Mouse (Mus musculus): ENCODE measurements around the gene Kif9. TPM values are rescaled to one million over a fixed set of nuclear protein-coding genes. Genes with fewer than 3 reads are reported as not detected.

The Kif9 gene
- polyA plus RNA-seq (2012; rRNA removed) (0.10 and 0.19 TPM in 2 replicates), polyA plus RNA-seq (2014; fragmentation: Nextera tagmentation; extraction: Ambion mirVana) (0.10 and 0.37 TPM in 2 replicates)

DNA sequence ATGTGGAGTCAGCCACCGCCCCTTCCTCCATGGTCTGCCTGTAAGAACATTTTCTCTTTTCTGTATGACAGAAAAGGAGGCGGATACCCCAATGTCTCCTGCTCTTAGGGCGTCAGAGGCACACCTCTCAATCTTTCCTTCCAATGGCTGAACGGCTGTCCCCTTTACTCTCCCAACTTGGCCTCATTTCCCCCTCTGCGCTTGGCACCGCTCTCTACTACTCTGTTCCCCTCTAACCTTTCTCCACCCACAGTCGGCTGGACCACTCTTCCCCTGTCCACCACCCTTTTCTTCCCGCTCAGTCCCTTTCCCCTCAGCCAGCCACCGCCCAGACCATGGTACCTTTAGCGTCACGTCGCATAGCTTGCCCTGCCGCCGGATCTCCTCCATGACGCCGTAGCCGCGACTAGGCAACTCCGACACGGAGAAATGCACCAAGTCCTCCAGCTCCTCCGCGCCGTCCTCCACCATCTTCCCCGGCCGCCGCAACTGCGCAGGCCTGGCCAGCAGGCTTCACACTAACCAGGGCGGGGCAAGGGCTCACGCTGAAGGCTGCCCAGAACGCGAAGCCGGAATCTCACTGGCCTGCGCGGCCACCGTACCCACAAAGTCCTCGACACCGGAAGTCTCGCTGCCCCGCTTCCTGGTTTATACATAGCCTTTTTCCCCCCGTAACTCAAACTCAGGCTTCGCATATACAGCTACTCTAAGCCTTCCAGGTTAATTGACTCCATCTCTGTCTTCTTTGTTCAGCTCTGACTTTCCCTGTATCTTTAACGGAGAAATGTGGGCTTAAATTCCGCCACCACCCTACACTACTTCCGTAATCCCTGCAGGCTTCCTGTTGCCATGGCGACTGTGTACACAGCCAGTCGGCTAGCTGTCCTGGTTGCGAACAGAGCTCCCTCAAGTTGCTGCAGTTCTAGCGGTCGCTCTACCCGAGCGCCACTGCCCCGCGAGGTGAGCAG lies at the start of gene Kif9, which contains the start of gene Klhl18:
Gene Kif9 (plus strand): TSS at position 835 of the 968 bp plus-strand sequence.
Gene Klhl18 (minus strand): TSS at position 571 of the 968 bp plus-strand sequence.
- H3K9me3 ChIP-seq (ENCODE audit: control insufficient read depth, low read length), result no peaks in the 10 kb centered on the region
- ATAC-seq (ENCODE audit: insufficient read depth) (peak; percentile 98), DNase-seq (ENCODE audit: low read depth in 3 of 3, low spot score in 3 of 3) (peak; percentile 85 to 89 (median 88))
- H3K4me3 ChIP-seq (ENCODE audit: insufficient read depth in 1 of 2, low read depth in 2 of 2, low read length in 2 of 2), result peak within 1 kb of the TSS; percentile 64 to 69
- no peaks in the 10 kb centered on the region for H3K36me3 ChIP-seq (replicated peaks; ENCODE audit: control insufficient read depth, insufficient read depth, low read depth)
- peaks cover 10 to 11% of the 10 kb centered on the region in 2 experiments for H3K4me1 ChIP-seq (replicated peaks; ENCODE audit: control insufficient read depth in 2 of 2, insufficient read depth in 2 of 2, low read length in 1 of 2)
- H3K9ac ChIP-seq (replicated peaks), result peak within 1 kb of the TSS; percentile 85
- H3K27me3 ChIP-seq (ENCODE audit: control insufficient read depth, insufficient read depth, low read length), result no peaks in the 10 kb centered on the region
- TF ChIP-seq EP300 (IDR thresholded peaks at IDR 0.05; ENCODE audit: low read depth) (no peak), CTCF (IDR thresholded peaks at IDR 0.05; ENCODE audit: low read depth) (peak; percentile 32; the same call in 1 of the 2 replicates)
- H3K27ac ChIP-seq, result peak within 1 kb of the TSS; percentile 52
- under 1% methylated on average over 53 of the region's 53 CpGs for WGBS (ENCODE audit: insufficient replicate concordance)
- H3K4me2 ChIP-seq (ENCODE audit: low read depth), result peak within 1 kb of the TSS; percentile 88

DNA sequence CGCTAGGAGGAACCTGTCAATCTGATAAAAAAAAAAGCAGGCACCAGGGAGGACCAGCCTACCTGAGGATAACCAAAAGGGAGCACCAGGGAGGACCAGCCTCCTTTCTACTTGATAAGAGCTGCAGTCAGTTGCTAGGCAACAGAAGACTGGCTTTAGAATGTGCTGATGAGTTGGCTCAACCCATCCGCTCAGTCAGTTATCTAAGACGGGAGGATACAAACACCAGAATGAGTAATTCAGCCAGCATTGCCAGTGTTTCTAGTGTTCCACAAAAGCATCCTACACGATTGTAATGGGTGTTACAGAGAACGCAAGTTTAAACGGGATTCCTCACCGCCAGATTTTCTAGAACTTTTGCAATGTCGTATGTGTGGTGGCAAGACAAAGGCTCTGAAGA lies 45.5 kb upstream of the Kif9 start:
- WGBS (ENCODE audit: insufficient replicate concordance), result 71% methylated on average over 8 of the region's 8 CpGs
- Histone ChIP-seq H3K4me3 (ENCODE audit: insufficient read depth in 1 of 2, low read depth in 2 of 2, low read length in 2 of 2) (no peak overlapping the region), H3K4me2 (ENCODE audit: low read depth) (no peak overlapping the region), H3K27ac (no peak overlapping the region), H3K36me3 (replicated peaks; ENCODE audit: control insufficient read depth, insufficient read depth, low read depth) (no peaks in the 10 kb centered on the region; the same call in 1 of the 2 replicates), H3K4me1 (replicated peaks; ENCODE audit: control insufficient read depth in 2 of 2, insufficient read depth in 2 of 2, low read length in 1 of 2) (no peaks in the 10 kb centered on the region), H3K27me3 (ENCODE audit: control insufficient read depth, insufficient read depth, low read length) (no peaks in the 10 kb centered on the region), H3K9me3 (ENCODE audit: control insufficient read depth, low read length) (no peaks in the 10 kb centered on the region), H3K9ac (replicated peaks) (no peak overlapping the region)
- DNase-seq (ENCODE audit: low read depth in 3 of 3, low spot score in 3 of 3), result no peak
- ATAC-seq (ENCODE audit: insufficient read depth), result no peak
- TF ChIP-seq CTCF (IDR thresholded peaks at IDR 0.05; ENCODE audit: low read depth), result no peak

GRCm38 (mm10) chr9:110433045-110433444 lies 43.7 kb upstream of the Kif9 start:
- no peaks in the 10 kb centered on the region for H3K9me3 ChIP-seq (ENCODE audit: control insufficient read depth, low read length)
- no peak overlapping the region for H3K4me3 ChIP-seq (ENCODE audit: insufficient read depth in 1 of 2, low read depth in 2 of 2, low read length in 2 of 2)
- H3K4me1 ChIP-seq (replicated peaks; ENCODE audit: control insufficient read depth in 2 of 2, insufficient read depth in 2 of 2, low read length in 1 of 2), result no peaks in the 10 kb centered on the region
- no peak overlapping the region for H3K27ac ChIP-seq
- H3K27me3 ChIP-seq (ENCODE audit: control insufficient read depth, insufficient read depth, low read length), result no peaks in the 10 kb centered on the region
- H3K36me3 ChIP-seq (replicated peaks; ENCODE audit: control insufficient read depth, insufficient read depth, low read depth), result no peaks in the 10 kb centered on the region; the same call in 1 of the 2 replicates
- TF ChIP-seq EP300 (IDR thresholded peaks at IDR 0.05; ENCODE audit: low read depth), result no peak
- TF ChIP-seq CTCF (IDR thresholded peaks at IDR 0.05; ENCODE audit: low read depth), result no peak
- no peak overlapping the region for H3K9ac ChIP-seq (replicated peaks)
- no peak overlapping the region for H3K4me2 ChIP-seq (ENCODE audit: low read depth)
- 76% methylated on average over 2 of the region's 2 CpGs for WGBS (ENCODE audit: insufficient replicate concordance)
- ATAC-seq (ENCODE audit: insufficient read depth), result no peak
- DNase-seq (ENCODE audit: low read depth in 3 of 3, low spot score in 3 of 3), result no peak

- H3K4me3 ChIP-seq (ENCODE audit: insufficient read depth in 1 of 2, low read depth in 2 of 2, low read length in 2 of 2), result no peak overlapping the region
- TF ChIP-seq EP300 (IDR thresholded peaks at IDR 0.05; ENCODE audit: low read depth) (no peak), CTCF (IDR thresholded peaks at IDR 0.05; ENCODE audit: low read depth) (no peak)
- no peaks in the 10 kb centered on the region for H3K27me3 ChIP-seq (ENCODE audit: control insufficient read depth, insufficient read depth, low read length)
- ATAC-seq (ENCODE audit: insufficient read depth) (no peak), DNase-seq (ENCODE audit: low read depth in 3 of 3, low spot score in 3 of 3) (no peak)
- no peak overlapping the region for H3K27ac ChIP-seq
- 84% methylated on average over 11 of the region's 11 CpGs for WGBS (ENCODE audit: insufficient replicate concordance)
- H3K4me1 ChIP-seq (replicated peaks; ENCODE audit: control insufficient read depth in 2 of 2, insufficient read depth in 2 of 2, low read length in 1 of 2), result peaks cover 0 to 8% of the 10 kb centered on the region in 2 experiments; a peak in 1 of 4 replicates
- H3K4me2 ChIP-seq (ENCODE audit: low read depth), result no peak overlapping the region
- no peaks in the 10 kb centered on the region for H3K9me3 ChIP-seq (ENCODE audit: control insufficient read depth, low read length)
- no peak overlapping the region for H3K9ac ChIP-seq (replicated peaks)
- H3K36me3 ChIP-seq (replicated peaks; ENCODE audit: control insufficient read depth, insufficient read depth, low read depth), result no peaks in the 10 kb centered on the region; the same call in 1 of the 2 replicates
These were observed 40.7 kb upstream of the Kif9 start for GRCm38 (mm10) chr9:110436041-110436440.

DNA sequence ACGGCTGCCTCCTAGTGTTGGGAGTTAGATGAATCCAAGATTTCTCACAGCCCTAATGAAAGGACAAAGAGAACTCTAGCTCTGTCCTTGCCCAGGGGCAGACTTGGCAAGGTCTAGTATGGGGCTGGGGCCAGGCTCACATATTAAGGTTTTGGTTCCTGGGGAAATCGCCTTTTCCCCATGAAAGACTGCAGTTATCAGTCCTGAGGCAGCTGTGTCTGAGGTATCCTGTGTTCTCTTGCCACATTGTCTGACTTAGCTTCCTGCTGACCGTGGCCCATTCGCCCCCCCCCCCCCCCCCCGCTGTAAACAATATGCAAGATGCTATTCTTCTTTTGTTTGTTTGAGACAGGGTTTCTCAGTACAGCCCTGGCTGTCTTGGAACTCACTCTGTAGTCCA lies 36.7 kb upstream of the Kif9 start:
- H3K4me2 ChIP-seq (ENCODE audit: low read depth), result no peak overlapping the region
- H3K27ac ChIP-seq, result no peak overlapping the region
- no peak for DNase-seq (ENCODE audit: low read depth in 3 of 3, low spot score in 3 of 3)
- H3K4me3 ChIP-seq (ENCODE audit: insufficient read depth in 1 of 2, low read depth in 2 of 2, low read length in 2 of 2), result no peak overlapping the region
- H3K27me3 ChIP-seq (ENCODE audit: control insufficient read depth, insufficient read depth, low read length), result no peaks in the 10 kb centered on the region
- no peaks in the 10 kb centered on the region for H3K9me3 ChIP-seq (ENCODE audit: control insufficient read depth, low read length)
- no peak for ATAC-seq (ENCODE audit: insufficient read depth)
- TF ChIP-seq EP300 (IDR thresholded peaks at IDR 0.05; ENCODE audit: low read depth), result no peak
- TF ChIP-seq CTCF (IDR thresholded peaks at IDR 0.05; ENCODE audit: low read depth), result 0 out of 2 replicates have a peak, but pooled peaks have one; percentile 8
- 11% methylated on average over 4 of the region's 5 CpGs for WGBS (ENCODE audit: insufficient replicate concordance)
- no peak overlapping the region for H3K9ac ChIP-seq (replicated peaks)
- H3K4me1 ChIP-seq (replicated peaks; ENCODE audit: control insufficient read depth in 2 of 2, insufficient read depth in 2 of 2, low read length in 1 of 2), result peaks cover 0 to 8% of the 10 kb centered on the region in 2 experiments; a peak in 1 of 4 replicates
- H3K36me3 ChIP-seq (replicated peaks; ENCODE audit: control insufficient read depth, insufficient read depth, low read depth), result no peaks in the 10 kb centered on the region; the same call in 1 of the 2 replicates

All from liver, embryonic 14.5 days (tissue).